Mouse (Mus musculus) layer of hippocampus, adult 9-11 months (tissue): ENCODE results near the gene Fkbpl.

Source experiments
- DNase-seq: peaks from one replicate; pipeline ENCODE4 v3.0.0; 2022

The Fkbpl gene

GRCm38 (mm10) chr17:34627093-34627942, 17.2 kb upstream of the Fkbpl start:
- DNase-seq, result peak; percentile 92

- DNase-seq, result no peak
Measured at GRCm38 (mm10) chr17:34627943-34628643, 16.5 kb upstream of the Fkbpl start, which contains the start of gene Ppt2. Gene Ppt2 (minus strand): TSS chr17:34628510.

GRCm38 (mm10) chr17:34628644-34628967, 16.0 kb upstream of the Fkbpl start:
- DNase-seq, result no peak

- DNase-seq, result peak; percentile 87
Measured at GRCm38 (mm10) chr17:34629221-34629751, 15.3 kb upstream of the Fkbpl start, which contains the start of gene Prrt1. Gene Prrt1 (plus strand): TSS chr17:34629533.

- no peak for DNase-seq
Measured at GRCm38 (mm10) chr17:34629796-34630603, 14.6 kb upstream of the Fkbpl start.

GRCm38 (mm10) chr17:34630761-34631301, 13.7 kb upstream of the Fkbpl start:
- DNase-seq, result no peak

GRCm38 (mm10) chr17:34631647-34632046, 12.9 kb upstream of the Fkbpl start:
- DNase-seq, result no peak

GRCm38 (mm10) chr17:34632261-34632691, 12.3 kb upstream of the Fkbpl start:
- DNase-seq, result peak; percentile 94

GRCm38 (mm10) chr17:34635671-34636070, 8.9 kb upstream of the Fkbpl start:
- no peak for DNase-seq

- DNase-seq, result no peak
Measured at GRCm38 (mm10) chr17:34637459-34637858, 7.1 kb upstream of the Fkbpl start.

GRCm38 (mm10) chr17:34639461-34640255, 4.9 kb upstream of the Fkbpl start:
- DNase-seq, result no peak

- DNase-seq, result peak; percentile 86
Measured at GRCm38 (mm10) chr17:34640778-34641601, 3.6 kb upstream of the Fkbpl start.

- no peak for DNase-seq
Measured at GRCm38 (mm10) chr17:34641945-34642344, 2.6 kb upstream of the Fkbpl start.

- DNase-seq, result no peak
Measured at GRCm38 (mm10) chr17:34643379-34643778, 1.2 kb upstream of the Fkbpl start.

- DNase-seq, result no peak
Measured at GRCm38 (mm10) chr17:34643944-34644343, 620 bp upstream of the Fkbpl start.

- no peak for DNase-seq
Measured at GRCm38 (mm10) chr17:34645256-34645829, 779 bp downstream of the Fkbpl start.

GRCm38 (mm10) chr17:34645831-34646511, 1.4 kb downstream of the Fkbpl start:
- DNase-seq, result no peak

- peak; percentile 99 for DNase-seq
Measured at GRCm38 (mm10) chr17:34646906-34647787, 2.6 kb downstream of the Fkbpl start, which contains the start of gene Atf6b. Gene Atf6b (plus strand): TSS chr17:34647146.
